Mouse (Mus musculus): ENCODE results near the gene Rplp2.
"Not testable (repeated sequence)": the region's sequence is repeated elsewhere in the genome, so short reads cannot be mapped to it uniquely, and the experiment has no call there.

Rplp2 gene

GRCm38 (mm10) chr7:141431434-141432185, 15.6 kb upstream of the Rplp2 start:
- DNase-seq: no peak

- no peak for DNase-seq
These were observed 15.0 kb upstream of the Rplp2 start for GRCm38 (mm10) chr7:141432186-141432611.

GRCm38 (mm10) chr7:141432741-141433516, 14.2 kb upstream of the Rplp2 start:
- no peak for DNase-seq

- DNase-seq: no peak
These were observed 13.4 kb upstream of the Rplp2 start for GRCm38 (mm10) chr7:141433517-141434400.

GRCm38 (mm10) chr7:141434464-141434863, 12.7 kb upstream of the Rplp2 start:
- no peak for DNase-seq

- peak; percentile 40 to 56 for DNase-seq
These were observed 11.9 kb upstream of the Rplp2 start for GRCm38 (mm10) chr7:141435129-141435855.

GRCm38 (mm10) chr7:141435856-141436522, 11.2 kb upstream of the Rplp2 start:
- no peak for DNase-seq

- no peak for DNase-seq
These were observed 10.7 kb upstream of the Rplp2 start for GRCm38 (mm10) chr7:141436523-141436892.

- DNase-seq: peak; percentile 73 to 83
These were observed 9.7 kb upstream of the Rplp2 start, which contains the start of gene Slc25a22 for GRCm38 (mm10) chr7:141437178-141438120. TSS of gene Slc25a22 (minus strand) at chr7:141437892.

GRCm38 (mm10) chr7:141438201-141438968, 8.8 kb upstream of the Rplp2 start:
- no peak for DNase-seq

GRCm38 (mm10) chr7:141439140-141439679, 8.0 kb upstream of the Rplp2 start:
- no peak for DNase-seq

- no peak for DNase-seq
These were observed 7.4 kb upstream of the Rplp2 start for GRCm38 (mm10) chr7:141439811-141440210.

GRCm38 (mm10) chr7:141440613-141441012, 6.6 kb upstream of the Rplp2 start:
- peak; percentile 15 to 41 for DNase-seq

- no peak for DNase-seq
These were observed 5.7 kb upstream of the Rplp2 start for GRCm38 (mm10) chr7:141441460-141441859.

GRCm38 (mm10) chr7:141442199-141442598, 5.0 kb upstream of the Rplp2 start:
- no peak for DNase-seq

GRCm38 (mm10) chr7:141443081-141443821, 3.9 kb upstream of the Rplp2 start:
- no peak for DNase-seq

- DNase-seq: peak; percentile 26 to 44
These were observed 3.3 kb upstream of the Rplp2 start, which contains the start of gene Pidd1 for GRCm38 (mm10) chr7:141443828-141444237. TSS of gene Pidd1 (minus strand) at chr7:141444025.

GRCm38 (mm10) chr7:141446374-141446773, 796 bp upstream of the Rplp2 start:
- not testable (repeated sequence) for DNase-seq

Measured in spleen, adult 18-20 months (tissue).